Comparison of ENCODE assay signal across 21 mouse cellular contexts in genomic region chr6:124373584-124374206, GRCm38 (mm10). TPM values are rescaled to one million over a fixed set of nuclear protein-coding genes. Genes with fewer than 3 reads are reported as not detected.
DNase-seq lines count a peak whose midpoint lies in the region; ATAC-seq and TF ChIP-seq lines count a peak whose summit lies in the region.
"Had no signal": no experiment of that assay in that cellular context is flagged by ENCODE, and none has a peak within 500 bp of the region (broad histone marks: within the 10 kb centered on the region; RNA-seq: fewer than 3 reads in every experiment).

No protein-coding gene starts in this region.

- no peak for TF ChIP-seq CTCF in gastrocnemius, adult 2 months (IDR thresholded peaks at IDR 0.05)

- intact Hi-C loops in gastrocnemius, adult 2 months (cut with DNase I) = no loop called here

- no peak overlapping the region for H3K4me3 ChIP-seq in gastrocnemius, adult 2 months
- H3K4me3 ChIP-seq: embryonic facial prominence, embryonic 15.5 days; heart, embryonic 10.5 days; kidney, embryonic 15.5 days; liver, embryonic 15.5 days; midbrain, embryonic 10.5 days had no signal

- peak; percentile 40 for ATAC-seq in common myeloid progenitor, adult 5-6 weeks (replicated peaks; ENCODE audit: low read depth, poor library complexity, severe bottlenecking)
- 0 out of 2 replicates have a peak, but pooled peaks have one; percentile 27 for ATAC-seq in monocyte, adult 5-6 weeks (replicated peaks; ENCODE audit: insufficient number of reproducible peaks, low FRiP score, low TSS enrichment, poor library complexity, severe bottlenecking)
- ATAC-seq: hindbrain, embryonic 16.5 days; intestine, postnatal 0 days had no signal

- peak overlapping the region; percentile 67 for H3K27ac ChIP-seq in gastrocnemius, adult 2 months
- H3K27ac ChIP-seq: embryonic facial prominence, embryonic 15.5 days; heart, embryonic 10.5 days; kidney, embryonic 15.5 days; midbrain, embryonic 10.5 days had no signal

- no peak for DNase-seq in gastrocnemius, adult 2 months
- DNase-seq in gastrocnemius, postnatal 10 days = no peak
- peak; percentile 12 for DNase-seq in lung, postnatal 36 days
- DNase-seq in lung, postnatal 25 days (ENCODE audit: low spot score) = no peak
- DNase-seq in embryo, embryonic 10.5 days (ENCODE audit: low spot score) = no peak
- no peak for DNase-seq in kidney, postnatal 14 days
- DNase-seq: adrenal gland, adult 8-10 months; cerebellum, adult 11-12 months; cerebellum, postnatal 14 days; lung, postnatal 10 days; right cerebral cortex, adult 18-20 months; thymus, adult 18-20 months had no signal

RNA-seq across cellular contexts. Expression of gene Pex5, which starts 41.2 kb away (rescaled TPM):
- total RNA-seq in gastrocnemius, adult 2 months (2021) = 10 to 100 TPM; 19.8 to 25.2 TPM
- 10 to 100 TPM; 25.8 to 28.3 TPM for total RNA-seq in gastrocnemius, postnatal 10 days (2021)
- total RNA-seq in common myeloid progenitor, adult 5-6 weeks (2017) = 19.9 and 20.5 TPM in 2 replicates
- 17.3 to 24.2 TPM (median 20.2 TPM) in 3 replicates for total RNA-seq in monocyte, adult 5-6 weeks (2017)
